Mouse (Mus musculus): ENCODE data around the gene Wrap53. TPM values are rescaled to one million over a fixed set of nuclear protein-coding genes. Genes with fewer than 3 reads are reported as not detected.

The Wrap53 gene
- polyA plus RNA-seq (2017; shearing (Covaris generic)) = 25.6 TPM

GRCm38 (mm10) chr11:69580091-69580514, at the start of gene Wrap53, which contains the start of gene Trp53:
TSS of gene Wrap53 (minus strand) at chr11:69580255.
TSS of gene Trp53 (plus strand) at chr11:69580359.

DNA sequence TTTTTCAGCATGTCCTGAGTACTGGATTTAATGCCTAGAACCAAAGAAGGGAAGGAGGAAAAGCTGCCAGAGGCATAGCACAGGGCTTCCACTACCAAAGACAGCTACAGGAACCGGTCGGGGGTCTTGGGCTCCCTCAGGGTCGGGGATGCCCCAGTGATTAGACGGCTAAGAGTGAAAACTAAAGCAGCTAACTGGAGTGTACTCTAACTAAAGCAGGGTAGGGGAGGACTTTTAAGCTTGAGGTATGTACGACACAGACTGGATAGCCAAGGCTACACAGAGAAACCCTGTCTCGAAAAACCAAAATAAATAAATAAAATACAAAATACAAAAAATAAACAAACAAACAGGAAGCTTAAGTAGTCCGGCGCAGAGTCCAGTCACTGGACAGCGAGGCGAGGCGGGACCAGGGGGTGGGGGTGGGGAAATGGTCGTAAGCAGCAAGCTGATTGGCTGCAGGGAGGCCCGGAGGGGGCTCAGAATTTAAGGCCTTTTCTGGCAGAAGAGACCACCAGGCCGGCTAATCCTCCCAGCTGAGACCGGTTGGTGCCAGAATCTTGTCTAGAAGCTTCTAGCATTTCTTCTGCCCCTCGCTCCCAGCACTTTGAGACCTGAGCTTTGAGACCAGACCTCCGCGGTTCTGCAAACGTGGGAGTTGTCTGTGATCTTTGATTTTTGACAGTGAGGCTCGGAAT, 41.7 kb upstream of the Wrap53 start, which contains the start of gene Sat2:
TSS of gene Sat2 (plus strand) at position 454 of the 698 bp plus-strand sequence.

DNA sequence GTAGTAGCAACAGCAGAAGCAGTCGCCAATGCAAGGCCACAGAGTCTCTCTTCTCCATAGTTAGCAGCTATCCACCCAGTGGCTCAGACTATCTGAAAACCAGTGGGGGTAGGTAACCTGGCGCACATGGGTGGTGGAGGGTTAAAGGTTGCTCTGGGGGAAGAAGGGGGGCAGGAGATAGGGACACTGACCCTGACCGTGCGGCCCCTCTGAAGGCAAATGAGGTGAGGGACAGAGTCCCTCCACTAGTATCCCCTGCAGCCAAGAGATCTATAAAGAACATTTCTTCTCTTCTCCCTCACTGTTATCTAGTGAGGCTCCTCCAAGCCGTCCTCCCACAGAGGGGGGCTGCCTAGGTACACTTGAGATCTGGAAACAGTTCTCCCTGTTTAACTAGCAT, 37.8 kb upstream of the Wrap53 start, which contains the start of gene Shbg:
TSS of gene Shbg (minus strand) at position 101 of the 400 bp plus-strand sequence.

GRCm38 (mm10) chr11:69605726-69606490, 25.9 kb upstream of the Wrap53 start, which contains the start of gene Atp1b2:
TSS of gene Atp1b2 (minus strand) at chr11:69605942.

DNA sequence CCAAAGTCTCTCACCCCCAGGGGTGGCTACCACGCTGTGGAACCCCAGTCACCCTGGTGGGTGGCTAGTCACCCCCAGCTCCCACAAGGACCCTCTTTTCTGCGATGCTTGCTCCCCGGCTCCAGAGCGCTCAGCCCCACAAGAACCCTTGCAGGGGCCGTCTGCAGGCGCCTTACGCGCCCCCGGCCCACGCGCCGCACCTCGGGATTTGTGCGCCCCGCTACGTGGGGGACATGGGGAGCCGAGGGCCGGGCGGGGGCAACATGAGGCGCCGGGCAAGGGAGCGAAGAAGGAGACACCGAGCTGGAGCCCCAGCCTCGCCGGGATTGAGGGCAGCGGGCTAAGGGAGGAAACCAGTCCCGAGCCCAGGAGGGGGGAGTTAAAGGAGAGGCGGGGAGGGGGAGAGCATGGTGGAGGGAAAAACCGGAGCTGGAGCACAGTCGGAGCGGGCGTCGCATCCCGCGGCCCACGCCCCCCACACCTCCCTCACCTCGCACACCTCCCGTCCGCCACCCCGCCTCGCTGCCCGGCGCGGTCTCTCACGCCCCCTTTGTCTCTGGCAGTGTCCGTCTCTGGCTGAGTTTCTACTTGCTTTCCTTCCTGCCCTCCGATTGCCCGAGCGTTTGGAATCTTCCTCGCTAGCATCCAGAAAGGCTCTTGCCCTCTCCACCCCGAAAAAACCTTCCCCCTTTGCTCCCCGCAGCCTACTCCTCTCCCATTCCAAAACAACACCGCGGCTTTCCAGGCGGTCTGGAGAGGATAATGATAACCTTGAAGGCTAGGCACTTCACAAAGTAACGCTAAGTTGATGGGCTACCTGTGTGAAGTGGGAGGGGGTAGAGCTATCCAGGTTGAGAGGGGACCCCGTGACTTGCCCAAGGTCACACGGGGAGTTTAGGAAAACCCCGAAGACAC, 19.9 kb downstream of the Wrap53 start, which contains the start of gene Efnb3:
TSS of gene Efnb3 (minus strand) at position 355 of the 915 bp plus-strand sequence.

DNA sequence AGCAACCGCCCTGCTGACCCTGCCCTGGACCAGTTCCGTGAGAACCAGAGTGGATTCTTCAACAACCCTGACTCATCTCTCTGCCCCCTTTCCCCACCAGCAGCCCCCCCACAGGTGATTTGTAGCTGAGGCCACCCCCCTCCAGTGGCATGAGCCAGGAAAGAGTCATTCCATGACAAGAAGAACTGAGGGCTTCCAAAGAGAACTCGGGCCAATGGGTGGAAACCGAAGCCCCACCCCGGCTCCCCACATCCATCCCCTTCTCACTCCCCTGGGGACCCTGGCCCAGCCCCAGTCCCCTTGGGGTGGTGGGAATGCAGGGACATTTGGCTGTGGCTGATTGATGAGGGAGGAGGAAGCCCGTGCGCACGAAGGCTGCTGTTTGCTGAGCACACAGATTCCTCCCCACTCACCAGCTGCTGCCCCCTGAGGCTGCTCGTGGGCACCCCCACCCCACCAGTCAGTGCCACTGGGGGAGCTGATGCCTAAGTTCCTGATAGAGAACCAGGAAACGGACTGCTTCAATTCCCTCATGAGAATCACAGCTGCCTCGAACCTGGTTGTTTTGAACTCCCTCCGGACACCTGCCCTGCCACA, 30.9 kb downstream of the Wrap53 start, which contains the start of gene Dnah2:
TSS of gene Dnah2 (minus strand) at position 51 of the 597 bp plus-strand sequence.

Other genes starting within 250 kb of the Wrap53 start
- gene Rnf227, start 239.8 kb downstream of the Wrap53 start, polyA plus RNA-seq (2017; shearing (Covaris generic)) = 2.4 TPM
- gene Chd3, start 210.8 kb downstream of the Wrap53 start, polyA plus RNA-seq (2017; shearing (Covaris generic)) = 139 TPM
- 97.6 TPM for gene Naa38, start 184.8 kb downstream of the Wrap53 start, polyA plus RNA-seq (2017; shearing (Covaris generic))
- gene Cyb5d1, start 184.6 kb downstream of the Wrap53 start, polyA plus RNA-seq (2017; shearing (Covaris generic)) = 25.4 TPM
- gene Tmem88, start 182.0 kb downstream of the Wrap53 start, polyA plus RNA-seq (2017; shearing (Covaris generic)) = 0.54 TPM
- 5.5 TPM for gene Kdm6b, start 166.6 kb downstream of the Wrap53 start, polyA plus RNA-seq (2017; shearing (Covaris generic))
- gene Dnah2, start 31.1 kb downstream of the Wrap53 start, polyA plus RNA-seq (2017; shearing (Covaris generic)) = 0.01 TPM
- 0.47 TPM for gene Efnb3, start 20.1 kb downstream of the Wrap53 start, polyA plus RNA-seq (2017; shearing (Covaris generic))
- gene Trp53, start 104 bp upstream of the Wrap53 start, polyA plus RNA-seq (2017; shearing (Covaris generic)) = 239 TPM
- gene Atp1b2, start 25.7 kb upstream of the Wrap53 start, polyA plus RNA-seq (2017; shearing (Covaris generic)) = not detected
- not detected for gene Shbg, start 37.6 kb upstream of the Wrap53 start, polyA plus RNA-seq (2017; shearing (Covaris generic))
- not detected for gene Sat2, start 41.8 kb upstream of the Wrap53 start, polyA plus RNA-seq (2017; shearing (Covaris generic))
- 63.2 TPM for gene Fxr2, start 52.7 kb upstream of the Wrap53 start, polyA plus RNA-seq (2017; shearing (Covaris generic))
- not detected for gene Sox15, start 75.1 kb upstream of the Wrap53 start, polyA plus RNA-seq (2017; shearing (Covaris generic))
- 66.0 TPM for gene Mpdu1, start 82.4 kb upstream of the Wrap53 start, polyA plus RNA-seq (2017; shearing (Covaris generic))
- 4.3 TPM for gene Cd68, start 85.9 kb upstream of the Wrap53 start, polyA plus RNA-seq (2017; shearing (Covaris generic))
- 654 TPM for gene Eif4a1, start 92.2 kb upstream of the Wrap53 start, polyA plus RNA-seq (2017; shearing (Covaris generic))
- gene Senp3, start 101.8 kb upstream of the Wrap53 start, polyA plus RNA-seq (2017; shearing (Covaris generic)) = 43.8 TPM
- gene Tnfsf13, start 105.5 kb upstream of the Wrap53 start, polyA plus RNA-seq (2017; shearing (Covaris generic)) = not detected
- not detected for gene Tnfsf12, start 115.6 kb upstream of the Wrap53 start, polyA plus RNA-seq (2017; shearing (Covaris generic))
- gene Tnfsfm13, start 115.8 kb upstream of the Wrap53 start, polyA plus RNA-seq (2017; shearing (Covaris generic)) = not detected
- gene Polr2a, start 178.4 kb upstream of the Wrap53 start, polyA plus RNA-seq (2017; shearing (Covaris generic)) = 50.4 TPM
- gene Slc35g3, start 181.7 kb upstream of the Wrap53 start, polyA plus RNA-seq (2017; shearing (Covaris generic)) = 0.12 TPM
- 5.5 TPM for gene Zbtb4, start 185.7 kb upstream of the Wrap53 start, polyA plus RNA-seq (2017; shearing (Covaris generic))
- gene Chrnb1, start 215.7 kb upstream of the Wrap53 start, polyA plus RNA-seq (2017; shearing (Covaris generic)) = 3.7 TPM
- not detected for gene Fgf11, start 221.6 kb upstream of the Wrap53 start, polyA plus RNA-seq (2017; shearing (Covaris generic))
- gene Tmem102, start 225.4 kb upstream of the Wrap53 start, polyA plus RNA-seq (2017; shearing (Covaris generic)) = not detected
- gene Gm39566, start 235.0 kb upstream of the Wrap53 start, polyA plus RNA-seq (2017; shearing (Covaris generic)) = not detected
- gene Spem2, start 238.2 kb upstream of the Wrap53 start, polyA plus RNA-seq (2017; shearing (Covaris generic)) = not detected
- gene Spem1, start 241.9 kb upstream of the Wrap53 start, polyA plus RNA-seq (2017; shearing (Covaris generic)) = not detected